In genomic region chr15:86919704-86920103, GRCm38 (mm10) we compare ENCODE assay signal across 17 mouse cellular contexts.
DNase-seq lines count a peak whose midpoint lies in the region; ATAC-seq and TF ChIP-seq lines count a peak whose summit lies in the region.
"Had no signal": no experiment of that assay in that cellular context is flagged by ENCODE, and none has a peak within 500 bp of the region (broad histone marks: within the 10 kb centered on the region; RNA-seq: fewer than 3 reads in every experiment).

No protein-coding gene starts in this region.

- peaks cover 28% of the 10 kb centered on the region for H3K4me1 ChIP-seq in midbrain, embryonic 10.5 days
- H3K4me1 ChIP-seq in midbrain, postnatal 0 days (ENCODE audit: insufficient read depth, low read length), result peaks cover 8% of the 10 kb centered on the region; the same call in 1 of the 2 replicates
- 0 out of 2 replicates have a peak, but pooled peaks cover 2% of the 10 kb centered on the region for H3K4me1 ChIP-seq in hindbrain, embryonic 11.5 days (replicated peaks; ENCODE audit: control insufficient read depth, insufficient read depth, low read length)
- peaks cover 23% of the 10 kb centered on the region for H3K4me1 ChIP-seq in hindbrain, embryonic 14.5 days (replicated peaks; ENCODE audit: control insufficient read depth, insufficient read depth, low read length)
- H3K4me1 ChIP-seq in midbrain, embryonic 14.5 days (ENCODE audit: control insufficient read depth, insufficient read depth, low read length), result peaks cover 19% of the 10 kb centered on the region
- 0 out of 2 replicates have a peak, but pooled peaks cover 2% of the 10 kb centered on the region for H3K4me1 ChIP-seq in kidney, embryonic 15.5 days

- H3K9me3 ChIP-seq in midbrain, embryonic 10.5 days (replicated peaks), result no peaks in the 10 kb centered on the region
- H3K9me3 ChIP-seq in midbrain, postnatal 0 days (ENCODE audit: low read length), result no peaks in the 10 kb centered on the region
- no peaks in the 10 kb centered on the region for H3K9me3 ChIP-seq in hindbrain, embryonic 11.5 days (ENCODE audit: control insufficient read depth, low read length)
- no peaks in the 10 kb centered on the region for H3K9me3 ChIP-seq in hindbrain, embryonic 14.5 days (ENCODE audit: control insufficient read depth, low read length)
- H3K9me3 ChIP-seq in midbrain, embryonic 14.5 days (ENCODE audit: control insufficient read depth, low read length), result no peaks in the 10 kb centered on the region
- no peaks in the 10 kb centered on the region for H3K9me3 ChIP-seq in kidney, embryonic 15.5 days (replicated peaks)
- H3K9me3 ChIP-seq: limb, embryonic 10.5 days had no signal

- DNase-seq in midbrain, embryonic 10.5 days (ENCODE audit: low spot score), result no peak
- no peak for DNase-seq in midbrain, postnatal 0 days (ENCODE audit: low spot score)
- no peak for DNase-seq in hindbrain, embryonic 11.5 days (ENCODE audit: low spot score)
- DNase-seq in hindbrain, embryonic 14.5 days (ENCODE audit: low spot score), result peak; percentile 40
- peak; percentile 68 for DNase-seq in midbrain, embryonic 14.5 days
- DNase-seq in urinary bladder, postnatal 14 days (ENCODE audit: low spot score), result no peak
- DNase-seq: adrenal gland, adult 8-10 months; cerebellum, adult 9-11 months; kidney, adult 11 months; kidney, postnatal 10 days; liver, postnatal 0 days; lung, postnatal 14 days; thymus, postnatal 36 days had no signal

- H3K27me3 ChIP-seq in midbrain, embryonic 10.5 days (ENCODE audit: low read depth, poor library complexity, severe bottlenecking), result 0 out of 2 replicates have a peak, but pooled peaks cover 8% of the 10 kb centered on the region
- no peaks in the 10 kb centered on the region for H3K27me3 ChIP-seq in midbrain, postnatal 0 days (ENCODE audit: insufficient read depth, low read length)
- H3K27me3 ChIP-seq in hindbrain, embryonic 11.5 days (ENCODE audit: control insufficient read depth, insufficient read depth, low read length), result no peaks in the 10 kb centered on the region
- H3K27me3 ChIP-seq in hindbrain, embryonic 14.5 days (ENCODE audit: control insufficient read depth, insufficient read depth, low read length), result no peaks in the 10 kb centered on the region
- no peaks in the 10 kb centered on the region for H3K27me3 ChIP-seq in midbrain, embryonic 14.5 days (ENCODE audit: control insufficient read depth, insufficient read depth, low read length)
- H3K27me3 ChIP-seq in kidney, embryonic 15.5 days, result no peaks in the 10 kb centered on the region

- no peak overlapping the region for H3K4me3 ChIP-seq in midbrain, embryonic 10.5 days
- no peak overlapping the region for H3K4me3 ChIP-seq in midbrain, postnatal 0 days (ENCODE audit: low read depth, low read length)
- no peak overlapping the region for H3K4me3 ChIP-seq in hindbrain, embryonic 11.5 days (ENCODE audit: low read depth, low read length)
- no peak overlapping the region for H3K4me3 ChIP-seq in hindbrain, embryonic 14.5 days (replicated peaks; ENCODE audit: low read length)
- no peak overlapping the region for H3K4me3 ChIP-seq in midbrain, embryonic 14.5 days (replicated peaks; ENCODE audit: low read depth, low read length)
- no peak overlapping the region for H3K4me3 ChIP-seq in kidney, embryonic 15.5 days (replicated peaks)
- H3K4me3 ChIP-seq: left cerebral cortex, adult 2 months; limb, embryonic 10.5 days had no signal

- no peaks in the 10 kb centered on the region for H3K36me3 ChIP-seq in midbrain, embryonic 10.5 days
- H3K36me3 ChIP-seq in midbrain, postnatal 0 days (ENCODE audit: insufficient read depth, low read length), result no peaks in the 10 kb centered on the region
- H3K36me3 ChIP-seq in hindbrain, embryonic 11.5 days (ENCODE audit: control insufficient read depth, insufficient read depth, low read length), result no peaks in the 10 kb centered on the region
- no peaks in the 10 kb centered on the region for H3K36me3 ChIP-seq in hindbrain, embryonic 14.5 days (replicated peaks; ENCODE audit: control insufficient read depth, insufficient read depth)
- no peaks in the 10 kb centered on the region for H3K36me3 ChIP-seq in midbrain, embryonic 14.5 days (ENCODE audit: control insufficient read depth, insufficient read depth, low read length)
- H3K36me3 ChIP-seq in kidney, embryonic 15.5 days, result no peaks in the 10 kb centered on the region
- H3K36me3 ChIP-seq: limb, embryonic 10.5 days had no signal

- TF ChIP-seq CTCF in midbrain, postnatal 0 days (IDR thresholded peaks at IDR 0.05), result no peak

- 0 out of 2 replicates have a peak overlapping the region, but pooled peaks have one; percentile 3 for H3K27ac ChIP-seq in midbrain, embryonic 10.5 days (replicated peaks)
- H3K27ac ChIP-seq in midbrain, postnatal 0 days (ENCODE audit: low read depth, low read length), result no peak overlapping the region
- peak overlapping the region; percentile 62; the same call in 1 of the 2 replicates for H3K27ac ChIP-seq in hindbrain, embryonic 11.5 days (ENCODE audit: low read depth, low read length)
- peak overlapping the region; percentile 3; the same call in 1 of the 2 replicates for H3K27ac ChIP-seq in hindbrain, embryonic 14.5 days
- peak overlapping the region; percentile 15 for H3K27ac ChIP-seq in midbrain, embryonic 14.5 days (replicated peaks; ENCODE audit: low read depth, low read length)
- H3K27ac ChIP-seq in kidney, embryonic 15.5 days, result no peak overlapping the region
- H3K27ac ChIP-seq: left cerebral cortex, adult 2 months; limb, embryonic 10.5 days had no signal

- WGBS in midbrain, embryonic 10.5 days, result 37% methylated on average over 8 of the region's 8 CpGs
- WGBS in midbrain, postnatal 0 days, result 18% methylated on average over 8 of the region's 8 CpGs
- 54% methylated on average over 8 of the region's 8 CpGs for WGBS in hindbrain, embryonic 11.5 days
- 26% methylated on average over 8 of the region's 8 CpGs for WGBS in hindbrain, embryonic 14.5 days
- WGBS in midbrain, embryonic 14.5 days, result 15% methylated on average over 8 of the region's 8 CpGs
- 71% methylated on average over 8 of the region's 8 CpGs for WGBS in kidney, embryonic 15.5 days

- no peak for ATAC-seq in midbrain, postnatal 0 days (ENCODE audit: low FRiP score)
- ATAC-seq in hindbrain, embryonic 11.5 days (ENCODE audit: low FRiP score), result no peak
- ATAC-seq in hindbrain, embryonic 14.5 days (ENCODE audit: low FRiP score), result no peak; the same call in 1 of the 2 replicates
- ATAC-seq in midbrain, embryonic 14.5 days (ENCODE audit: low FRiP score, low TSS enrichment), result no peak; the same call in 1 of the 2 replicates
- ATAC-seq in CD4-positive, CD25-positive, alpha-beta regulatory T cell, adult 4 months, result no peak
- ATAC-seq in kidney, embryonic 15.5 days (replicated peaks; ENCODE audit: low FRiP score), result no peak
- ATAC-seq: liver, postnatal 0 days had no signal

- H3K9ac ChIP-seq in midbrain, postnatal 0 days (replicated peaks; ENCODE audit: low read length, poor library complexity, severe bottlenecking), result no peak overlapping the region
- H3K9ac ChIP-seq in hindbrain, embryonic 11.5 days (ENCODE audit: low read depth, low read length), result no peak overlapping the region
- no peak overlapping the region for H3K9ac ChIP-seq in hindbrain, embryonic 14.5 days
- H3K9ac ChIP-seq in midbrain, embryonic 14.5 days (replicated peaks; ENCODE audit: low read length), result no peak overlapping the region
- no peak overlapping the region for H3K9ac ChIP-seq in kidney, embryonic 15.5 days
- H3K9ac ChIP-seq: liver, postnatal 0 days had no signal

- H3K4me2 ChIP-seq in midbrain, postnatal 0 days (ENCODE audit: low read depth, low read length, poor library complexity, severe bottlenecking), result no peak overlapping the region
- no peak overlapping the region for H3K4me2 ChIP-seq in hindbrain, embryonic 11.5 days (replicated peaks; ENCODE audit: low read depth, low read length)
- no peak overlapping the region for H3K4me2 ChIP-seq in hindbrain, embryonic 14.5 days (replicated peaks)
- H3K4me2 ChIP-seq in midbrain, embryonic 14.5 days (ENCODE audit: low read length), result 0 out of 2 replicates have a peak overlapping the region, but pooled peaks have one; percentile 6
- H3K4me2 ChIP-seq in kidney, embryonic 15.5 days, result no peak overlapping the region

Comparison
In these comparisons a context has a peak if more than half of its experiments do, and no peak if none do; other contexts are left out.
1. DNase-seq: peak in hindbrain, embryonic 14.5 days (single experiment) and midbrain, embryonic 14.5 days (single experiment); none in midbrain, embryonic 10.5 days (single experiment), midbrain, postnatal 0 days (single experiment), hindbrain, embryonic 11.5 days (single experiment) and urinary bladder, postnatal 14 days (single experiment).
2. H3K27ac ChIP-seq: peak in midbrain, embryonic 10.5 days (single experiment), hindbrain, embryonic 11.5 days (single experiment), hindbrain, embryonic 14.5 days (single experiment) and midbrain, embryonic 14.5 days (single experiment); none in midbrain, postnatal 0 days (single experiment) and kidney, embryonic 15.5 days (single experiment).